Mouse (Mus musculus) thymus, postnatal 25 days (tissue): ENCODE results near the gene Mad2l2.
"Not testable (repeated sequence)": the region's sequence is repeated elsewhere in the genome, so short reads cannot be mapped to it uniquely, and the experiment has no call there.

Experiments used
- DNase-seq: peaks from one replicate; pipeline ENCODE4 v3.0.0; 2022

Mad2l2 gene

DNA sequence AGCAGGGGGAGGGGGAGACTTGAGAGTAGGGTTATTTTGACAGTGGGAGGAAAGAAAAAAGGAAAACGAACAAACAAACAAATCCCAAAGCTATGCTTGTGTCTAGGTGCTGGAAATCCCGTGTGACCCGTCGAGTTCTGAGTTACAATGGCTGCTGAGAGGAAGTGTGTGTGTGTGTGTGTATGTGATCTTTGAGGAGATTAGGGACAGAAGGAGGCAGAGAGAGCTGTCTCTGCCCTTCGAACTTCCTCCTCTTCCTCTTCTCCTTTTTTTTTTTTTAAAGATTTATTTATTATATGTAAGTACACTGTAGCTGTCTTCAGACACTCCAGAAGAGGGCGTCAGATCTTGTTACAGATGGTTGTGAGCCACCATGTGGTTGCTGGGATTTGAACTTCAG, 46.4 kb downstream of the Mad2l2 start:
- not testable (repeated sequence) for DNase-seq

DNA sequence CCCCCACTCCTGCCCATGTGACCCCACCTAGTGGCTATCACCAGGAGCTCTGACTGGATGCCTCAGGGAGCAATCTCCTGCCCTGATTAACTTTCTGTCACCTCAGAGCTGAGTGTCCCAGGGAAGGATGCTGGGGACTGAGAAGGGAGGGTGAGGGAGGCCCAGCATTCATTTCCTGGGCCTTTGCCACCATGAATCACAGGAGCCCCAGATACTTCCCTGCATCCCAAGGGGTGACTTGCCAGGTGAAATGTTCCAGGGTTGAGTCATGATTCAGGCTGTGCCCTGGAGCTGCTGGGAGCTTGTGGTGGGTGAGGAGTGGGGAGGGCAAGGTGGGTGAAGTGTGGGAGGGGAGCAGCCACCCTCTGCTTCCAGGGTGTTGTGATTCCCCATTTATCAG, 47.5 kb downstream of the Mad2l2 start:
- no peak for DNase-seq

DNA sequence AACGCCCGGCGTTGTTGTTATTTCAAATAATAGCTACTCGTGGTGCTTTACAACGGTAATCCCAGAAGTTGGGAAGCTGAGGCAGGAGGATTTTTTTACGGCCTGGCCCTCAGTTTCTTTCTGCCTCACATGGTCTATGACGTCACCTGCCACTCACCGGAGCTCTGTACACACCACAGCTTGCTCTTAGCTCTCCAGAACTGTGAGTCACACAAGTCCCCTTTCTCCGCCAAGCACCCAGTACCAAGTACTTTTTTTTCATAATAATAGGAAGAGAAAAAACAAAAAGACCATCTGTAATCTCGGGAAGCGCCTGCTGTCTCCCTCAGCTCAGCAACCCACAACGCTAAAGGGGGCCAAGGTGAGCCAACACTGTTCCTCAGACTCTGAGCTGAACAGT, 51.3 kb downstream of the Mad2l2 start:
- DNase-seq, result no peak

DNA sequence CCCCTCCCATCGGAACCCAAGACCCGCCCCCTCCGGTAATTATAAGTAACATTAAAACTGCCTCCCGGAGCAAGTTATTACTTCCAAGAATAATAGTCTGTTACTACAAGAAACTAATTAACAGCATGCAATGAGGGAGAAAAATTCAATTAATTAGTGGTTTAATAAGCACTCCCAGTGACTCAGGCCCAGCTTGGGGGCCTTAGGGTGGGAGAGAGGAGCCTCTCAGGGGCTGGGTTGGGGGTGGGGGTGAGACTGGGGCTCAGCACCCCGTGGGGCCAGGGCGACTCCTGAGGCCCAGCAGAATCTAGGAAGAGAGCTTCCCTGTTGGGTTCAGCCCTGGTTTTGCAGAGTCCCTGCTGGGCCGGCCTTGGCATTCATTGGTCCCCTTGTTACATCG, 52.2 kb downstream of the Mad2l2 start:
- no peak for DNase-seq

DNA sequence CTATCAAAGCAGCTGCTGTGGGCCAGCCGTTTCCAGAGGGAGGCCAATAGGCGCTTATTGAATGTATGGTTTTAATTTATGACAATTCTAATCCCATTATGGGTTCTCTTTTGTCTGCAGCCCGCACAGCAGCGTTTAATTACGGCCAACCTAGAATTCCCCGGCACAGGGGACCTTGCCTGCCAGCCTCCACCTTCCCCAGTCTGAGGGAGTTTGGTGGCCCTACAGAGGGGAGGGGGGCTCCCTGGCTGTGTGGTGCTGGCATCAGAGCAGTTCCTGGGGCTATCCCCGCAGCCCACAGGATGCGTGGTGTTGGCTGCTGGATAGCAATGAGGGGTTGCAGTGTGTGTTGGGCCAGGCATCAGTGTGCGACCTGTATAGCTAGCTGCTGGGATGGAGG, 54.4 kb downstream of the Mad2l2 start:
- no peak for DNase-seq

DNA sequence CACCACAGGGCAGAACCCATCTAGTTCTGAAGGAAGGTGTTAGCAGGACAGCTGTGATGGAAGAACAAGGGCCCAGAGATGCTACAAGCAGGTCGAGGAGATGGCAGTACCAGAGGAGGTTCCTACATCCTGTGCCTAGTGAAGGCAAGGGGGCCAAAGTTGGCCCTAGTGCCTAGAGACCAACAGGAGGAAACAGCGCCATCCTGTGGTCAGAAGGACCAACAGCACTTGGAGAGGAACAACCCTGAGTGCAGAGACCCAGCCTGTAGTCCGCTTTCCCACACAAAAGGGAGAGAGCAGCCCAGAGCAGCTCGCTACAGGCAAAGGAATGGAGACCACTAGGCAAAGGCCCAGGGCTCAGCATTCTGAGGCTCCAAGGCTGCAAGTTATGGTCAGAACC, 55.6 kb downstream of the Mad2l2 start:
- DNase-seq, result no peak

DNA sequence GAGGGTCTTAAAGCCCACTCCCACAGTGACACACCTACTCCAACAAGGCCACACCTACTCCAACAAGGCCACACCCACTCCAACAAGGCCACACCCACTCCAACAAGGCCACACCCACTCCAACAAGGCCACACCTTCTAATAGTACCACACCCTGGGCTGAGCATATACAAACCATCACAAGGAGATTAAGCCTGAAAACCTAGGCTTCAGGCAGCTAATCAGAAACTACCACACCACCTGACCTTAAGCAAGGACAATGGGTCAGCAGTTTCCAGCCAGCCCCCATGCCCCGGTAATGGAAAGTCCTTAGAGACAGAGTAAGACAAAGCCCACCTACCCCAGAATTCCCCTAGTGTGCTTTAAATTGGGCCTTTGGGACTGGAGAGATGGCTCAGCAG, 58.6 kb downstream of the Mad2l2 start:
- DNase-seq, result not testable (repeated sequence)

DNA sequence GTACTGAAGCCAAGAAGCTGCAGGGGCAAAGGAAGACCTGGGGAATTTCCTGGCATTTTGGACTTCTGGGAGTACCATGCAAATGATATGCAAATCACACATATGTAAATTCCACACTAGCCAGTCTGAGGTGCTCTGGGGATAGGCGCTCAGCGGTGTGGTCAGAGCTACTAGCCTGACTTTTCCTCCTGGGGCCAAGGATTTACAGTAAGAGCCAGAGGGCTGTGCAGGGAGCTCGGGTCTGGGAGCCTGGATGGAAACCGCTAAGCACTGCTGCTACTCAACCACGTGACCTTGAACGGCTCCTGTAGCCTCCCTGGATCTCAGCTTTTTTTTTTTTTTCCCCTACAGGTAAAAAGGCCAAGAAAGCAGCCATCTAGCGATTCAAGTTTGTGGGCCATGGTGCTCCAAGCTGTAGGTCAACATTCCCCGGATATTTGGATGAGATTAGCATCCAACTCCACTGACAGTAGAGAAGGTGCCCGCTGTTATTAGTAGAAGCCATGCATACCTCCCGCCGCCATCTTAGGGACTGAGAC, 62.6 kb downstream of the Mad2l2 start:
- no peak for DNase-seq

DNA sequence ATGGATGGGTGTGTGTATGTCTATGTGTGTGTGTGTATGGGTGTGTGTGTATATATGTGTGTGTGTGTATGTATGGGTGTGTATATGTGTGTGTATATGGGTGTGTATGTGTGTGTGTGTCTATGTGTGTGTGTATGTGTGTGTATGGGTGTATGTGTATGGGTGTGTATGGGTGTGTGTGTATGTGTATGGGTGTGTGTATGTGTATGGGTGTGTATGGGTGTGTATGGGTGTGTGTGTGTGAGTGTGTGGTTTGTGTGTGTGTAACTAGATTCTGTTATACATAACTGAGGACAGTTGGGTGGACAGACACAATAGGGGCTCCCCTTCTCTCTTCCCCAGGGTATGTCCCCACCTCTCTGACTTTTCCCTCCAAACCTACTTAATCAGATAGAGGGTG, 64.2 kb downstream of the Mad2l2 start:
- no peak for DNase-seq
